In the genomic region with DNA sequence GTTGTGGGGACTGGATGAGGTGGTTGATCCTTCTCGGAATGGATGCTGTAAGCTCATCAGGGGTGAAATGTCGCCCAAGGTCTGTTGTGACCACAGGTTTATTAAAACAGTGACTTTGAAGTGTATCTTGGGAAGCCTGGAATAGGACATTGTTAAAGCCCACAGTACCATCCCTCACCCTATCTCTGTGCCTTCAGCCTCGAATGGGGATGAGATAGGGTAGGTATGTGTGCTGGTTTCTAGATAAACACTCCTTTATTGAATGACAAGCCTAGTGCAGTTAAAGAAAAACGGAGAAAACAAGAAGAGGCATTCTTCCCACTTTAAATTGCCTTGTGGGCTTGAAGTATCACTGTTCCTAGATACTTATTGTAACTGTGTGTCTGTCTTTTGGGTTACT, we compare ENCODE assay signal across 8 mouse cellular contexts. TPM values are rescaled to one million over a fixed set of nuclear protein-coding genes. Genes with fewer than 3 reads are reported as not detected.
DNase-seq lines count a peak whose midpoint lies in the region; ATAC-seq lines count a peak whose summit lies in the region.

No protein-coding gene starts in this region.

- no peaks in the 10 kb centered on the region for H3K36me3 ChIP-seq in kidney, embryonic 15.5 days
- H3K36me3 ChIP-seq in forebrain, embryonic 14.5 days (ENCODE audit: control insufficient read depth, insufficient read depth, low read length), result no peaks in the 10 kb centered on the region
- H3K36me3 ChIP-seq in limb, embryonic 13.5 days, result no peaks in the 10 kb centered on the region
- H3K36me3 ChIP-seq in neural tube, embryonic 13.5 days, result no peaks in the 10 kb centered on the region

- ATAC-seq in kidney, embryonic 15.5 days (replicated peaks; ENCODE audit: low FRiP score), result no peak
- no peak for ATAC-seq in forebrain, embryonic 14.5 days
- no peak for ATAC-seq in limb, embryonic 13.5 days (ENCODE audit: low FRiP score, low read depth)
- ATAC-seq in neural tube, embryonic 13.5 days (ENCODE audit: low read depth), result no peak

- peak overlapping the region; percentile 74 for H3K4me3 ChIP-seq in kidney, embryonic 15.5 days (replicated peaks)
- 0 out of 2 replicates have a peak overlapping the region, but pooled peaks have one; percentile 77 for H3K4me3 ChIP-seq in forebrain, embryonic 14.5 days (ENCODE audit: low read depth, low read length)
- peak overlapping the region; percentile 67; the same call in 1 of the 2 replicates for H3K4me3 ChIP-seq in limb, embryonic 13.5 days
- H3K4me3 ChIP-seq in neural tube, embryonic 13.5 days, result peak overlapping the region; percentile 72; the same call in 1 of the 2 replicates

- DNase-seq in kidney, postnatal 14 days, result no peak
- no peak for DNase-seq in forebrain, embryonic 14.5 days (ENCODE audit: low spot score)
- DNase-seq in frontal cortex, postnatal 10 days (ENCODE audit: low spot score in 2 of 2), result no peak
- no peak for DNase-seq in cerebellum, postnatal 4 days (ENCODE audit: low spot score in 2 of 2)
- no peak for DNase-seq in cerebellum, adult 9-11 months

- H3K27me3 ChIP-seq in kidney, embryonic 15.5 days, result peaks cover 11% of the 10 kb centered on the region
- H3K27me3 ChIP-seq in forebrain, embryonic 14.5 days (replicated peaks; ENCODE audit: control insufficient read depth, insufficient read depth, low read length), result no peaks in the 10 kb centered on the region
- peaks cover 48% of the 10 kb centered on the region for H3K27me3 ChIP-seq in limb, embryonic 13.5 days
- H3K27me3 ChIP-seq in neural tube, embryonic 13.5 days, result peaks cover 15% of the 10 kb centered on the region; the same call in 1 of the 2 replicates

- 54% methylated on average over 4 of the region's 4 CpGs for WGBS in kidney, embryonic 15.5 days
- WGBS in forebrain, embryonic 14.5 days, result 66% methylated on average over 4 of the region's 4 CpGs
- 45% methylated on average over 4 of the region's 4 CpGs for WGBS in limb, embryonic 13.5 days
- 48% methylated on average over 4 of the region's 4 CpGs for WGBS in neural tube, embryonic 13.5 days

- H3K9ac ChIP-seq in kidney, embryonic 15.5 days, result no peak overlapping the region
- peak overlapping the region; percentile 91 for H3K9ac ChIP-seq in forebrain, embryonic 14.5 days (ENCODE audit: low read length)
- no peak overlapping the region for H3K9ac ChIP-seq in limb, embryonic 13.5 days
- H3K9ac ChIP-seq in neural tube, embryonic 13.5 days, result peak overlapping the region; percentile 90; the same call in 1 of the 2 replicates

- H3K27ac ChIP-seq in kidney, embryonic 15.5 days, result no peak overlapping the region
- no peak overlapping the region for H3K27ac ChIP-seq in forebrain, embryonic 14.5 days (ENCODE audit: low read depth, low read length)
- H3K27ac ChIP-seq in limb, embryonic 13.5 days, result no peak overlapping the region
- H3K27ac ChIP-seq in neural tube, embryonic 13.5 days (replicated peaks), result no peak overlapping the region

- H3K4me1 ChIP-seq in kidney, embryonic 15.5 days, result peaks cover 29% of the 10 kb centered on the region
- H3K4me1 ChIP-seq in forebrain, embryonic 14.5 days (ENCODE audit: control insufficient read depth, insufficient read depth, low read length), result peaks cover 8% of the 10 kb centered on the region; the same call in 1 of the 2 replicates
- peaks cover 23% of the 10 kb centered on the region for H3K4me1 ChIP-seq in limb, embryonic 13.5 days
- peaks cover 34% of the 10 kb centered on the region for H3K4me1 ChIP-seq in neural tube, embryonic 13.5 days (replicated peaks)

- no peaks in the 10 kb centered on the region for H3K9me3 ChIP-seq in kidney, embryonic 15.5 days (replicated peaks)
- H3K9me3 ChIP-seq in forebrain, embryonic 14.5 days (replicated peaks; ENCODE audit: control insufficient read depth, low read length), result no peaks in the 10 kb centered on the region
- no peaks in the 10 kb centered on the region for H3K9me3 ChIP-seq in limb, embryonic 13.5 days
- H3K9me3 ChIP-seq in neural tube, embryonic 13.5 days, result no peaks in the 10 kb centered on the region

- H3K4me2 ChIP-seq in kidney, embryonic 15.5 days, result peak overlapping the region; percentile 100
- H3K4me2 ChIP-seq in forebrain, embryonic 14.5 days (ENCODE audit: low read length), result peak overlapping the region; percentile 98
- H3K4me2 ChIP-seq in limb, embryonic 13.5 days (replicated peaks), result peak overlapping the region; percentile 99
- H3K4me2 ChIP-seq in neural tube, embryonic 13.5 days, result peak overlapping the region; percentile 95

RNA-seq across cellular contexts. Expression of a gene that starts 0.6 kb away (rescaled TPM):
- polyA plus RNA-seq in kidney, embryonic 15.5 days (2015; fragmentation: Nextera tagmentation; extraction: Ambion mirVana), result 71.2 and 76.1 TPM in 2 replicates
- 129 and 147 TPM in 2 replicates for polyA plus RNA-seq in forebrain, embryonic 14.5 days (2014; fragmentation: Nextera tagmentation; extraction: Ambion mirVana)
- polyA plus RNA-seq in limb, embryonic 13.5 days (2015; fragmentation: Nextera tagmentation; extraction: Ambion mirVana), result 49.7 and 55.7 TPM in 2 replicates
- 78.4 and 83.1 TPM in 2 replicates for polyA plus RNA-seq in neural tube, embryonic 13.5 days (2015; fragmentation: Nextera tagmentation; extraction: Ambion mirVana)

Comparison
In these comparisons a context has a peak if more than half of its experiments do, and no peak if none do; other contexts are left out.
1. H3K9ac ChIP-seq: peak in forebrain, embryonic 14.5 days (single experiment) and neural tube, embryonic 13.5 days (single experiment); none in kidney, embryonic 15.5 days (single experiment) and limb, embryonic 13.5 days (single experiment).
2. Peak in every context shown above with its lines, with median percentiles within 50 percentile points of each other: H3K4me2 ChIP-seq and H3K4me3 ChIP-seq.